In genomic region chr11:109629021-109629521, GRCm38 (mm10) we compare ENCODE assay signal across 16 mouse cellular contexts. TPM values are rescaled to one million over a fixed set of nuclear protein-coding genes. Genes with fewer than 3 reads are reported as not detected.
DNase-seq lines count a peak whose midpoint lies in the region; ATAC-seq and TF ChIP-seq lines count a peak whose summit lies in the region.
"Had no signal": no experiment of that assay in that cellular context is flagged by ENCODE, and none has a peak within 500 bp of the region (broad histone marks: within the 10 kb centered on the region; RNA-seq: fewer than 3 reads in every experiment).

No protein-coding gene starts in this region.

- H3K9me3 ChIP-seq in heart, postnatal 0 days (replicated peaks; ENCODE audit: control insufficient read depth, low read length), result no peaks in the 10 kb centered on the region
- H3K9me3 ChIP-seq: forebrain, embryonic 13.5 days; hindbrain, embryonic 12.5 days; lung, embryonic 15.5 days had no signal

- H3K9ac ChIP-seq in heart, postnatal 0 days (replicated peaks; ENCODE audit: low read depth, low read length), result no peak overlapping the region; the same call in 1 of the 2 replicates
- H3K9ac ChIP-seq: forebrain, embryonic 13.5 days; hindbrain, embryonic 12.5 days; lung, embryonic 15.5 days had no signal

- H3K27ac ChIP-seq in heart, postnatal 0 days (ENCODE audit: low read depth), result peak overlapping the region; percentile 87
- H3K27ac ChIP-seq: forebrain, embryonic 13.5 days; hindbrain, embryonic 12.5 days; kidney, postnatal 0 days; lung, embryonic 15.5 days had no signal

- WGBS in heart, postnatal 0 days, result 9% methylated on average over 10 of the region's 10 CpGs

- ATAC-seq in frontal cortex, adult (ENCODE audit: low TSS enrichment), result peak; percentile 31; the same call in 1 of the 2 replicates
- peak; percentile 92 for ATAC-seq in heart, postnatal 0 days (ENCODE audit: insufficient read depth, low read depth)
- ATAC-seq: forebrain, embryonic 13.5 days had no signal

- H3K27me3 ChIP-seq in heart, postnatal 0 days (ENCODE audit: control insufficient read depth, insufficient read depth, low read length), result no peaks in the 10 kb centered on the region
- H3K27me3 ChIP-seq: forebrain, embryonic 13.5 days; hindbrain, embryonic 12.5 days; lung, embryonic 15.5 days had no signal

- H3K36me3 ChIP-seq in heart, postnatal 0 days (replicated peaks; ENCODE audit: control insufficient read depth, insufficient read depth, low read length), result no peaks in the 10 kb centered on the region
- H3K36me3 ChIP-seq: hindbrain, embryonic 12.5 days; lung, embryonic 15.5 days had no signal

- peak; percentile 92 for TF ChIP-seq EP300 in heart, postnatal 0 days (IDR thresholded peaks at IDR 0.05; ENCODE audit: low read depth)

- DNase-seq in frontal cortex, postnatal 14 days (ENCODE audit: low spot score in 2 of 2), result no peak
- peak; percentile 35 for DNase-seq in cerebellum, adult 8-10 months
- DNase-seq in heart, adult 8-10 months (ENCODE audit: low spot score), result peak; percentile 65
- DNase-seq in heart, postnatal 0 days (ENCODE audit: low spot score), result peak; percentile 68
- DNase-seq in left cerebral cortex, postnatal 14 days (ENCODE audit: low spot score in 2 of 2), result no peak
- DNase-seq in B cell, adult 2 months, result no peak
- no peak for DNase-seq in kidney, adult 11 months
- DNase-seq: layer of hippocampus, adult 9-11 months; left cerebral cortex, postnatal 4 days; right cerebral cortex, postnatal 14 days had no signal

- H3K4me1 ChIP-seq in heart, postnatal 0 days (ENCODE audit: control insufficient read depth, insufficient read depth), result peaks cover 6% of the 10 kb centered on the region; the same call in 1 of the 2 replicates
- H3K4me1 ChIP-seq: forebrain, embryonic 13.5 days; hindbrain, embryonic 12.5 days; lung, embryonic 15.5 days had no signal

- intact Hi-C loops in left cerebral cortex, postnatal 14 days (cut with DNase I), result no loop called here

- H3K4me2 ChIP-seq in heart, postnatal 0 days (ENCODE audit: low read depth, low read length), result peak overlapping the region; percentile 32; the same call in 1 of the 2 replicates
- H3K4me2 ChIP-seq: forebrain, embryonic 13.5 days; hindbrain, embryonic 12.5 days; liver, embryonic 11.5 days; lung, embryonic 15.5 days had no signal

- no peak overlapping the region for H3K4me3 ChIP-seq in heart, postnatal 0 days (ENCODE audit: low read depth, low read length)
- H3K4me3 ChIP-seq: forebrain, embryonic 13.5 days; hindbrain, embryonic 12.5 days; lung, embryonic 15.5 days had no signal

- no peak for TF ChIP-seq CTCF in heart, postnatal 0 days (IDR thresholded peaks at IDR 0.05; ENCODE audit: low read depth)

RNA-seq across cellular contexts. Expression of gene Wipi1, which starts 17.3 kb away (rescaled TPM):
- total RNA-seq in heart, adult 8-10 months (2022), result 100 to 1,000 TPM; 110 to 141 (median 120) TPM
- total RNA-seq in heart, postnatal 0 days (2014; rRNA removed; ENCODE audit: low replicate concordance), result 40.8 and 53.2 TPM in 2 replicates
- polyA plus RNA-seq in heart, postnatal 0 days (2015; fragmentation: Nextera tagmentation; extraction: Ambion mirVana), result 65.4 and 67.1 TPM in 2 replicates
- 10 to 100 TPM; 21.8 to 22.2 TPM for total RNA-seq in left cerebral cortex, postnatal 14 days (2021)

RNA-seq across cellular contexts. Expression of gene Prkar1a, which starts 20.1 kb away (rescaled TPM):
- 100 to 1,000 TPM; 347 to 373 (median 363) TPM for total RNA-seq in heart, adult 8-10 months (2022)
- 163 and 237 TPM in 2 replicates for total RNA-seq in heart, postnatal 0 days (2014; rRNA removed; ENCODE audit: low replicate concordance)
- polyA plus RNA-seq in heart, postnatal 0 days (2015; fragmentation: Nextera tagmentation; extraction: Ambion mirVana), result 483 and 530 TPM in 2 replicates
- total RNA-seq in left cerebral cortex, postnatal 14 days (2021), result 100 to 1,000 TPM; 470 to 506 TPM

Comparison
In these comparisons a context has a peak if more than half of its experiments do, and no peak if none do; other contexts are left out.
1. DNase-seq: peak in cerebellum, adult 8-10 months (single experiment), heart, adult 8-10 months (single experiment) and heart, postnatal 0 days (single experiment); none in frontal cortex, postnatal 14 days (0 of 2), left cerebral cortex, postnatal 14 days (0 of 2), B cell, adult 2 months (0 of 2) and kidney, adult 11 months (single experiment).